Mouse (Mus musculus) C2C12 (cell line): Measurements from ENCODE around the gene Ppm1l. TPM values are rescaled to one million over a fixed set of nuclear protein-coding genes. Genes with fewer than 3 reads are reported as not detected.

ENCODE experiments used
- H3K27me3 ChIP-seq: one replicate; pipeline ENCODE4 v1.6.1; 2011; ENCODE audit not compliant: control insufficient read depth, insufficient read depth, insufficient read length
- H3K36me3 ChIP-seq: one replicate; pipeline ENCODE4 v1.6.1; 2011; ENCODE audit not compliant: control insufficient read depth, insufficient read depth
- H3K4me3 ChIP-seq: one replicate; pipeline ENCODE4 v1.5.1; 2011; ENCODE audit warnings: mild to moderate bottlenecking, control low read depth; ENCODE audit not compliant: poor library complexity, insufficient read depth, severe bottlenecking
- H3K79me2 ChIP-seq: one replicate; pipeline ENCODE4 v1.6.1; 2011; ENCODE audit not compliant: control insufficient read depth, insufficient read depth
- H3K79me3 ChIP-seq: one replicate; pipeline ENCODE4 v1.6.1; 2011; ENCODE audit warnings: low read depth, control low read depth
- H3ac ChIP-seq: one replicate; pipeline ENCODE3; 2011; ENCODE audit warnings: low read depth; ENCODE audit not compliant: control insufficient read depth, insufficient read length
- CEBPB ChIP-seq: IDR thresholded peaks from one replicate; pipeline ENCODE4 v1.6.1; 2011; ENCODE audit warnings: low read depth, mild to moderate bottlenecking, control low read depth, moderate library complexity
- CTCF ChIP-seq: IDR thresholded peaks from one replicate; pipeline ENCODE4 v1.5.1; 2011; ENCODE audit not compliant: control insufficient read depth, insufficient read depth, insufficient read length
- FOSL1 ChIP-seq: IDR thresholded peaks from one replicate; pipeline ENCODE4 v1.8.0; 2011; ENCODE audit warnings: mild to moderate bottlenecking, low read length; ENCODE audit not compliant: poor library complexity, insufficient read depth, severe bottlenecking
- MAX ChIP-seq: IDR thresholded peaks from one replicate; pipeline ENCODE4 v1.6.1; 2011; ENCODE audit warnings: mild to moderate bottlenecking, control low read depth
- MYOD1 ChIP-seq: IDR thresholded peaks from one replicate; pipeline ENCODE4 v1.6.1; 2011; ENCODE audit warnings: low read depth; ENCODE audit not compliant: control insufficient read depth, insufficient read length
- MYOG ChIP-seq: IDR thresholded peaks from one replicate; pipeline ENCODE4 v1.6.1; 2011; ENCODE audit not compliant: control insufficient read depth, insufficient read length; ENCODE audit errors: extremely low read depth
- USF1 ChIP-seq: IDR thresholded peaks from one replicate; pipeline ENCODE4 v1.6.1; 2011; ENCODE audit warnings: low read depth, mild to moderate bottlenecking, control low read depth, moderate library complexity
- polyA plus RNA-seq: library from polyadenylated mRNA; unstranded; fragments of >200 nt; fragmentation: generic; extraction: Trizol; gene quantifications from one replicate; pipeline ENCODE4 v1.2.1, GENCODE M21; 2012; ENCODE audit warnings: missing spikeins

Gene Ppm1l
- polyA plus RNA-seq, 1 experiment = 3.7 TPM

- no peaks in the 10 kb centered on the region for H3K36me3 ChIP-seq
- TF ChIP-seq USF1 (no peak), MYOG (no peak), MAX (no peak), CEBPB (no peak), CTCF (no peak), MYOD1 (no peak), FOSL1 (no peak)
- H3K27me3 ChIP-seq = peaks cover 3% of the 10 kb centered on the region
- no peaks in the 10 kb centered on the region for H3K79me3 ChIP-seq
- H3ac ChIP-seq = no peak overlapping the region
- no peak overlapping the region for H3K4me3 ChIP-seq
- H3K79me2 ChIP-seq = no peaks in the 10 kb centered on the region
Observed at GRCm38 (mm10) chr3:69282406-69282805, 34.3 kb upstream of the Ppm1l start.

GRCm38 (mm10) chr3:69283085-69283847 is 33.4 kb upstream of the Ppm1l start:
- peaks cover 3% of the 10 kb centered on the region for H3K27me3 ChIP-seq
- no peaks in the 10 kb centered on the region for H3K36me3 ChIP-seq
- no peak for TF ChIP-seq MAX
- TF ChIP-seq MYOD1 = no peak
- no peak for TF ChIP-seq FOSL1
- TF ChIP-seq CEBPB = no peak
- no peak for TF ChIP-seq MYOG
- TF ChIP-seq USF1 = no peak
- TF ChIP-seq CTCF = no peak
- no peak overlapping the region for H3K4me3 ChIP-seq
- H3K79me3 ChIP-seq = no peaks in the 10 kb centered on the region
- no peak overlapping the region for H3ac ChIP-seq
- H3K79me2 ChIP-seq = no peaks in the 10 kb centered on the region

GRCm38 (mm10) chr3:69289833-69290232 is 26.8 kb upstream of the Ppm1l start:
- no peaks in the 10 kb centered on the region for H3K79me2 ChIP-seq
- H3K4me3 ChIP-seq = no peak overlapping the region
- TF ChIP-seq USF1 = no peak
- TF ChIP-seq FOSL1 = no peak
- TF ChIP-seq MYOD1 = no peak
- no peak for TF ChIP-seq CTCF
- no peak for TF ChIP-seq MYOG
- TF ChIP-seq CEBPB = no peak
- no peak for TF ChIP-seq MAX
- peaks cover 3% of the 10 kb centered on the region for H3K27me3 ChIP-seq
- no peaks in the 10 kb centered on the region for H3K36me3 ChIP-seq
- H3K79me3 ChIP-seq = no peaks in the 10 kb centered on the region
- no peak overlapping the region for H3ac ChIP-seq

GRCm38 (mm10) chr3:69290294-69290693 is 26.4 kb upstream of the Ppm1l start:
- Histone ChIP-seq H3K36me3 (no peaks in the 10 kb centered on the region), H3K79me3 (no peaks in the 10 kb centered on the region), H3ac (no peak overlapping the region), H3K4me3 (no peak overlapping the region), H3K27me3 (peaks cover 3% of the 10 kb centered on the region), H3K79me2 (no peaks in the 10 kb centered on the region)
- TF ChIP-seq CEBPB (no peak), FOSL1 (no peak), MAX (no peak), USF1 (no peak), CTCF (no peak), MYOD1 (no peak), MYOG (no peak)

GRCm38 (mm10) chr3:69290844-69291243 is 25.8 kb upstream of the Ppm1l start:
- TF ChIP-seq MYOG (no peak), CTCF (no peak), USF1 (no peak), MYOD1 (no peak), CEBPB (no peak), MAX (no peak), FOSL1 (no peak)
- Histone ChIP-seq H3K79me2 (no peaks in the 10 kb centered on the region), H3ac (no peak overlapping the region), H3K79me3 (no peaks in the 10 kb centered on the region), H3K36me3 (no peaks in the 10 kb centered on the region), H3K27me3 (peaks cover 3% of the 10 kb centered on the region), H3K4me3 (no peak overlapping the region)

GRCm38 (mm10) chr3:69292628-69293027 is 24.0 kb upstream of the Ppm1l start:
- H3K36me3 ChIP-seq = no peaks in the 10 kb centered on the region
- H3K79me2 ChIP-seq = no peaks in the 10 kb centered on the region
- H3K27me3 ChIP-seq = no peaks in the 10 kb centered on the region
- no peak for TF ChIP-seq MYOD1
- TF ChIP-seq CTCF = no peak
- TF ChIP-seq FOSL1 = no peak
- TF ChIP-seq USF1 = no peak
- TF ChIP-seq CEBPB = no peak
- no peak for TF ChIP-seq MYOG
- no peak for TF ChIP-seq MAX
- no peaks in the 10 kb centered on the region for H3K79me3 ChIP-seq
- no peak overlapping the region for H3K4me3 ChIP-seq
- H3ac ChIP-seq = no peak overlapping the region
